In genomic region chr13:93010524-93010923, GRCm38 (mm10) we compare ENCODE assay signal across 21 mouse cellular contexts.
DNase-seq lines count a peak whose midpoint lies in the region; TF ChIP-seq lines count a peak whose summit lies in the region.
"Had no signal": no experiment of that assay in that cellular context is flagged by ENCODE, and none has a peak within 500 bp of the region (broad histone marks: within the 10 kb centered on the region; RNA-seq: fewer than 3 reads in every experiment).

No protein-coding gene starts in this region.

- H3K4me3 ChIP-seq in left cerebral cortex, adult 2 months = no peak overlapping the region
- H3K4me3 ChIP-seq: embryonic facial prominence, embryonic 12.5 days; erythroblast, embryonic 14.5 days; forebrain, embryonic 15.5 days; heart, embryonic 12.5 days; hindbrain, embryonic 15.5 days; limb, embryonic 12.5 days; liver, embryonic 12.5 days had no signal

- peak overlapping the region; percentile 85 for H3K27ac ChIP-seq in left cerebral cortex, adult 2 months
- H3K27ac ChIP-seq: embryonic facial prominence, embryonic 12.5 days; forebrain, embryonic 15.5 days; hindbrain, embryonic 15.5 days; limb, embryonic 12.5 days; liver, embryonic 12.5 days had no signal

- peak; percentile 79 for DNase-seq in heart, adult 11 months
- DNase-seq in heart, postnatal 14 days = no peak
- peak in 1 of 2 experiments; percentile 51 for DNase-seq in left cerebral cortex, adult 2 months (ENCODE audit: extremely low spot score in 1 of 2, low spot score in 2 of 2)
- DNase-seq in left cerebral cortex, adult 18-20 months (ENCODE audit: low spot score in 2 of 2) = no peak
- peak; percentile 67 to 69 for DNase-seq in frontal cortex, postnatal 36 days (ENCODE audit: low spot score in 2 of 2)
- peak; percentile 62 for DNase-seq in right cerebral cortex, postnatal 25 days
- DNase-seq in retina, embryonic 14.5 days (ENCODE audit: low spot score) = no peak
- DNase-seq: B cell, adult 2 months; cerebellum, adult 8-10 months; kidney, adult 11 months; lung, adult 2 months; retina, postnatal 1 day; thymus, adult 18-20 months; thymus, postnatal 4 days had no signal

- intact Hi-C loops in heart, postnatal 14 days (cut with DNase I) = no loop called here
- intact Hi-C loops in left cerebral cortex, adult 2 months (cut with DNase I) = no loop called here

- TF ChIP-seq CTCF in left cerebral cortex, adult 2 months (IDR thresholded peaks at IDR 0.05) = no peak

Comparison
In these comparisons a context has a peak if more than half of its experiments do, and no peak if none do; other contexts are left out.
1. DNase-seq: peak in heart, adult 11 months (single experiment), frontal cortex, postnatal 36 days (2 of 2) and right cerebral cortex, postnatal 25 days (single experiment); none in heart, postnatal 14 days (0 of 2), left cerebral cortex, adult 18-20 months (0 of 2) and retina, embryonic 14.5 days (single experiment).